16 mouse cellular contexts compared by ENCODE assay signal in genomic region chr1:106169741-106170265, GRCm38 (mm10).
"Had no signal": no experiment of that assay in that cellular context is flagged by ENCODE, and none has a peak within 500 bp of the region (broad histone marks: within the 10 kb centered on the region; RNA-seq: fewer than 3 reads in every experiment).

No protein-coding gene starts in this region.

- H3K9ac ChIP-seq: limb, embryonic 12.5 days; limb, embryonic 15.5 days; midbrain, embryonic 13.5 days; stomach, embryonic 15.5 days had no signal

- DNase-seq: kidney, adult 2 months; kidney, postnatal 25 days; left cerebral cortex, postnatal 4 days; liver, embryonic 13.5 days; lung, adult 2 months; lung, postnatal 14 days; lung, postnatal 4 days; right cerebral cortex, postnatal 25 days; spleen, adult 18-20 months; thymus, adult 2 months; thymus, postnatal 14 days; thymus, postnatal 4 days had no signal

- H3K4me3 ChIP-seq: limb, embryonic 12.5 days; limb, embryonic 15.5 days; midbrain, embryonic 13.5 days; stomach, embryonic 15.5 days had no signal

- H3K36me3 ChIP-seq: limb, embryonic 12.5 days; limb, embryonic 15.5 days; liver, embryonic 13.5 days; midbrain, embryonic 13.5 days; stomach, embryonic 15.5 days had no signal

- H3K27ac ChIP-seq: limb, embryonic 12.5 days; limb, embryonic 15.5 days; liver, embryonic 13.5 days; midbrain, embryonic 13.5 days; stomach, embryonic 15.5 days had no signal

- H3K27me3 ChIP-seq: limb, embryonic 12.5 days; limb, embryonic 15.5 days; midbrain, embryonic 13.5 days; stomach, embryonic 15.5 days had no signal
